Mouse (Mus musculus): ENCODE results near the gene Krtap19-5. TPM values are rescaled to one million over a fixed set of nuclear protein-coding genes. Genes with fewer than 3 reads are reported as not detected.

Gene Krtap19-5
- polyA plus RNA-seq, 1 experiment, result not detected

DNA sequence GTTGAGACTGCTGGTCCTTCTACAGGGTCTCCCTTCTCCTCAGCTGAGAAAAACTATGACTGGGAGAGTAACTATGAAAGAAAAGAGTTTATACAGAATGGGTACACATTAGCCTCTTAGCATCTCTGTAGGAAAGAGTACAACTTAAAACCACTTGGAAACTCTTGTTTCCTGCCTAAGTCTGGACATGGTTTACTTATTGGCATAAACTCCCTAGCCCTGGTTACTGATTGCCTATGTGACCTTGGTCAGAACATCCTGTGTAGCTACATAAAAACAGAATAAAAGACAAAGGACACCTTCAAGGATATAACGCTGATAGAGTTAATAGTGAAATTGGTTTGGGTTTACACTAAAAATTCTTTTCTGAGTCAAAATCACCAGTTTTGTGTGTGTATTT is 48.9 kb downstream of the Krtap19-5 start:
- H3K27ac ChIP-seq (ENCODE audit: insufficient read depth, low read length), result no peak overlapping the region
- H3K4me1 ChIP-seq (ENCODE audit: control insufficient read depth, insufficient read depth, low read length), result no peaks in the 10 kb centered on the region
- TF ChIP-seq EP300 (IDR thresholded peaks at IDR 0.05; ENCODE audit: insufficient read depth, low read depth, low read length) (no peak), CTCF (IDR thresholded peaks at IDR 0.05; ENCODE audit: low read depth, low read length) (no peak), POLR2A (IDR thresholded peaks at IDR 0.05; ENCODE audit: insufficient read depth, low read length) (no peak)
- no peaks in the 10 kb centered on the region for H3K27me3 ChIP-seq (ENCODE audit: control insufficient read depth, insufficient read depth, low read length, poor library complexity, severe bottlenecking)
- no peaks in the 10 kb centered on the region for H3K9me3 ChIP-seq (replicated peaks; ENCODE audit: control insufficient read depth, insufficient read depth, low read length, poor library complexity, severe bottlenecking)
- H3K9ac ChIP-seq (ENCODE audit: low read depth, poor library complexity, severe bottlenecking), result no peak overlapping the region
- no peak overlapping the region for H3K4me3 ChIP-seq (ENCODE audit: low read depth, low read length)
- H3K36me3 ChIP-seq (ENCODE audit: control insufficient read depth, insufficient read depth, low read length, poor library complexity, severe bottlenecking), result no peaks in the 10 kb centered on the region

Other genes with a start within 250 kb of the Krtap19-5 start
- not detected in 2 replicates for gene Krtap26-1, start 248.7 kb downstream of the Krtap19-5 start, polyA plus RNA-seq (2011; ENCODE audit: insufficient read depth, insufficient read length, low read depth, missing spikeins)
- gene Krtap27-1, start 224.8 kb downstream of the Krtap19-5 start, polyA plus RNA-seq (2011; ENCODE audit: insufficient read depth, insufficient read length, low read depth, missing spikeins), result not detected in 2 replicates
- gene 2310061N02Rik, start 188.5 kb downstream of the Krtap19-5 start, polyA plus RNA-seq (2011; ENCODE audit: insufficient read depth, insufficient read length, low read depth, missing spikeins), result not detected in 2 replicates
- not detected in 2 replicates for gene Krtap13-1, start 167.6 kb downstream of the Krtap19-5 start, polyA plus RNA-seq (2011; ENCODE audit: insufficient read depth, insufficient read length, low read depth, missing spikeins)
- gene Krtap13, start 144.8 kb downstream of the Krtap19-5 start, polyA plus RNA-seq (2011; ENCODE audit: insufficient read depth, insufficient read length, low read depth, missing spikeins), result not detected in 2 replicates
- gene 2310034C09Rik, start 137.6 kb downstream of the Krtap19-5 start, polyA plus RNA-seq (2011; ENCODE audit: insufficient read depth, insufficient read length, low read depth, missing spikeins), result not detected in 2 replicates
- gene 2310057N15Rik, start 122.3 kb downstream of the Krtap19-5 start, polyA plus RNA-seq (2011; ENCODE audit: insufficient read depth, insufficient read length, low read depth, missing spikeins), result not detected in 2 replicates
- gene Gm5965, start 118.6 kb downstream of the Krtap19-5 start, polyA plus RNA-seq (2011; ENCODE audit: insufficient read depth, insufficient read length, low read depth, missing spikeins), result not detected in 2 replicates
- gene Gm20741, start 84.2 kb downstream of the Krtap19-5 start, polyA plus RNA-seq (2011; ENCODE audit: insufficient read depth, insufficient read length, low read depth, missing spikeins), result not detected in 2 replicates
- not detected in 2 replicates for gene Krtap15, start 76.2 kb downstream of the Krtap19-5 start, polyA plus RNA-seq (2011; ENCODE audit: insufficient read depth, insufficient read length, low read depth, missing spikeins)
- gene Krtap14, start 70.3 kb downstream of the Krtap19-5 start, polyA plus RNA-seq (2011; ENCODE audit: insufficient read depth, insufficient read length, low read depth, missing spikeins), result not detected in 2 replicates
- not detected in 2 replicates for gene Krtap19-1, start 27.0 kb downstream of the Krtap19-5 start, polyA plus RNA-seq (2011; ENCODE audit: insufficient read depth, insufficient read length, low read depth, missing spikeins)
- not detected in 2 replicates for gene Krtap19-2, start 22.2 kb downstream of the Krtap19-5 start, polyA plus RNA-seq (2011; ENCODE audit: insufficient read depth, insufficient read length, low read depth, missing spikeins)
- gene Krtap19-3, start 18.4 kb downstream of the Krtap19-5 start, polyA plus RNA-seq (2011; ENCODE audit: insufficient read depth, insufficient read length, low read depth, missing spikeins), result not detected in 2 replicates
- gene Krtap19-4, start 11.4 kb downstream of the Krtap19-5 start, polyA plus RNA-seq (2011; ENCODE audit: insufficient read depth, insufficient read length, low read depth, missing spikeins), result not detected in 2 replicates
- not detected in 2 replicates for gene Krtap19-9b, start 35.8 kb upstream of the Krtap19-5 start, polyA plus RNA-seq (2011; ENCODE audit: insufficient read depth, insufficient read length, low read depth, missing spikeins)
- not detected in 2 replicates for gene Krtap16-3, start 66.4 kb upstream of the Krtap19-5 start, polyA plus RNA-seq (2011; ENCODE audit: insufficient read depth, insufficient read length, low read depth, missing spikeins)
- gene Krtap22-2, start 114.3 kb upstream of the Krtap19-5 start, polyA plus RNA-seq (2011; ENCODE audit: insufficient read depth, insufficient read length, low read depth, missing spikeins), result not detected in 2 replicates
- gene Gm10229, start 118.8 kb upstream of the Krtap19-5 start, polyA plus RNA-seq (2011; ENCODE audit: insufficient read depth, insufficient read length, low read depth, missing spikeins), result not detected in 2 replicates
- gene Krtap6-1, start 135.2 kb upstream of the Krtap19-5 start, polyA plus RNA-seq (2011; ENCODE audit: insufficient read depth, insufficient read length, low read depth, missing spikeins), result not detected in 2 replicates
- not detected in 2 replicates for gene Gm10228, start 145.0 kb upstream of the Krtap19-5 start, polyA plus RNA-seq (2011; ENCODE audit: insufficient read depth, insufficient read length, low read depth, missing spikeins)
- not detected in 2 replicates for gene Krtap6-5, start 151.4 kb upstream of the Krtap19-5 start, polyA plus RNA-seq (2011; ENCODE audit: insufficient read depth, insufficient read length, low read depth, missing spikeins)
- gene 1110025L11Rik, start 167.5 kb upstream of the Krtap19-5 start, polyA plus RNA-seq (2011; ENCODE audit: insufficient read depth, insufficient read length, low read depth, missing spikeins), result not detected in 2 replicates
- not detected in 2 replicates for gene Krtap6-3, start 187.6 kb upstream of the Krtap19-5 start, polyA plus RNA-seq (2011; ENCODE audit: insufficient read depth, insufficient read length, low read depth, missing spikeins)
- gene Gm6358, start 244.4 kb upstream of the Krtap19-5 start, polyA plus RNA-seq (2011; ENCODE audit: insufficient read depth, insufficient read length, low read depth, missing spikeins), result not detected in 2 replicates

Data from ES-Bruce4 (cell line).